Mouse (Mus musculus): Measurements from ENCODE around the gene Olfr1493-ps1.

DNA sequence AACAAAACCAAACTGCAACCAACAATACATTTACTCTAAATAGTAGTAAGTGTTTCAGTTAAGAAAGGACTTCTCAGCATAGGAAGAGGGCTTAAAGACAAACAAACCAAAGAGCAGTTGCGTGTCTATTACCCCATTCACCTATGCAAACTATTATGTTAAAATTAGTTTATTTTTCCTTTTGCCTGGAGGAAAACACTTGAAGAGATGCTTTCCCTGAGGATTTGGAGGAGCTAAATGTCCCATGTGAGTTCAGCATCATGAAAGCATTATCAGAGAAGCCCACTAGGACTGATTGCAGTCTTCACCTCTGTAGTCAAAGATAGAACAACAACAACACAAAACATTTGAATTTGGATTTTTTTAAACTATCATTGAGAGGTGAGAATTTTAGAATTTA, 54.5 kb downstream of the Olfr1493-ps1 start, which contains the start of gene Olfr1496:
- no peak for TF ChIP-seq CTCF (IDR thresholded peaks at IDR 0.05; ENCODE audit: low read depth, low read length)
- no peak for TF ChIP-seq GATA1 (IDR thresholded peaks at IDR 0.05; ENCODE audit: borderline replicate concordance, low read length)
- TF ChIP-seq TAL1 (conservative IDR thresholded peaks at IDR 0.05; ENCODE audit: low read depth, low read length): no peak
- TF ChIP-seq GATA2 (IDR thresholded peaks at IDR 0.05; ENCODE audit: borderline replicate concordance, low read depth, low read length): no peak

All from G1E (cell line).